Mouse (Mus musculus) G1E (cell line): Measurements from ENCODE around the gene Entpd7.

ENCODE experiments used
- CTCF ChIP-seq: IDR thresholded peaks from 2 replicates; pipeline ENCODE4 v1.5.1; 2012; ENCODE audit warnings: low read depth, low read length, inconsistent platforms, mixed read lengths
- GATA1 ChIP-seq: IDR thresholded peaks from 2 replicates; pipeline ENCODE4 v1.6.1; 2012; ENCODE audit warnings: borderline replicate concordance, low read length, inconsistent platforms, mixed read lengths
- GATA2 ChIP-seq: IDR thresholded peaks from 2 replicates; pipeline ENCODE4 v1.6.1; 2012; ENCODE audit warnings: low read depth, low read length, inconsistent platforms, borderline replicate concordance
- POLR2AphosphoS5 ChIP-seq: IDR thresholded peaks from 2 replicates; pipeline ENCODE4 v1.6.1; 2012; ENCODE audit warnings: low read depth, low read length, inconsistent platforms; ENCODE audit not compliant: insufficient replicate concordance
- TAL1 ChIP-seq: conservative IDR thresholded peaks from 2 replicates; pipeline ENCODE4 v1.6.1; 2012; ENCODE audit warnings: low read depth, low read length, inconsistent platforms, mixed read lengths

GRCm38 (mm10) chr19:43642843-43643242 lies 46.6 kb upstream of the Entpd7 start:
- TF ChIP-seq GATA1 (no peak), CTCF (no peak), TAL1 (no peak), POLR2AphosphoS5 (no peak), GATA2 (no peak)
